Mouse (Mus musculus) CD4-positive naive resting alpha-beta T cell, adult 57 days (primary cell): ENCODE measurements around the gene Olfr689. TPM values are rescaled to one million over a fixed set of nuclear protein-coding genes. Genes with fewer than 3 reads are reported as not detected.

Experiments
- total RNA-seq: library from RNA; stranded (reverse); gene quantifications from one replicate; pipeline ENCODE4 v1.2.4, GENCODE M21; 2023

The Olfr689 gene
- total RNA-seq = not detected

DNA sequence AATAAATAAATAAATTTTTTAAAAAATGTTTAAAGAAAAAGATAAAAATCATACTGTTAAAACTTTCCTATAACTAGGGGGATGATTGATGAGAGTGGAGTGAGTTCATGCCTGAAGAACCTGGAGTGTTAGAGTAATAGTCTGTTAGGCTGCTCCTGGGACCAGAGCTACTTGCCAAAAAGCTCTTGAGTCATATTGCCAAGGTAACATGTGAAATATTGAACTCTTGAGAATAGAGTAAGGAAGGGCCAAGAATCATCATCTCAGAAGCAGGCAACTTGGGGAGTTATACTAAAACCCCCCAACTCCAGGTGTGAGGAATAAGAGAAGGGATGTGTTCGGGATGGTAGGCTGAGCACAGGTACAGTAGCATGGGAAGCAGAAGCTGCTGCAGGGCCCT is at the start of gene Olfr689:
Olfr689 (plus strand) TSS at position 301 of the 400 bp plus-strand sequence.

DNA sequence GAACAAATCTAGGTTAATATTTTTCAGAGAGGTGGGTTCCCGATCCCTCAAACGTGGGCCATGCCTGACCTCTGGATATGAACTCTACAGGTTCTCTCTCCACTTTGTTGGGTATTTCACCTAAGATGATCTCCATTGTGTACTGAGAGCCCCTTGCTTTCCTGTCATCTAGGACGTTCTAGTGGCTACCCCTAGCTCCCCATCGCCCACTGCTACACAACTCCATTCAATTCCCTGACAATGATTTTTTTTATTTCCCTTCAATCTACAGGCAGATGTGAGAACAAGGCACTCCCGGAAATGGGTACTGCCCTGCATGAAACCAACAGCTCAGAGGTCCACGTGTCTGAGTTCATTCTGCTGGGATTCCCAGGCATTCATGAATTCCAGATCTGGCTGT is 23.2 kb upstream of the Olfr689 start, which contains the start of gene Olfr688:
Olfr688 (plus strand) TSS at position 301 of the 400 bp plus-strand sequence.

DNA sequence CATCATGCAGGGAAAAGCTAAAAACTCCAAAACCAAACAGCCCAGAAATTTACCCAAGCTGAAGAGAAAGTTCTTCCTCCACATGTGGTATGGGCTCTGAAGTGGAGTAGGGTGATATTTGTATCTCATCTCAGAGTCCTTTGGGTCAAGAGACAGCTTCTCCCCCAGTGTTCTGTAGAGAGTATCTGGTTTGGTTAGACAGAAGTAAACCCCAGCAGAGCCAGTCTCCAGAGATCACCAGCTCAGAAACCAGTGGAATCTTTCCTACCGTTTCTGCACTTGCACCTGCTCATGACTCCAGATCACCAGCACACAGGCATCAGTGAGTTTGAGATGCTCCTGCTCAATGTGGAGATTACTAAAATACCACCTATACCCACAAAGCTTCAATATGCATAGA is 23.0 kb downstream of the Olfr689 start, which contains the start of gene Olfr690:
Olfr690 (minus strand) TSS at position 101 of the 400 bp plus-strand sequence.

DNA sequence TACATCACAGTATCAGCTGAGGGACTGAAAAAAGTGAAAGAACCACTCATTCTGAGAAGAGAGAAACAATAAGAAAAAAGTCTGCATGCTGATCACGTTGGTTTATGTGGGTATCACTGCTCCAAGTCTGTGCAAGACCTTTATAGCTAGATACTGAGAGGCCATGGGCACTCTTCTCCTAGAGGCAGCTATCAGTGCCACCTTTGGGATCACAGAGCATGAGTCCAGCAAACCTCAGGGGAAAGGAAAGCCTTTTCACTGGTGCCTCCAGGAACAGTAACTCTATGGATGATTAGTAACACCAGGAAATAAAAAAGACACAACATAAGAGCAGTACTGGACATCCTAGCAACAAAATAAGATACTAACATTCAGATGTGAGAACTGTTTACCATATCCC is 31.2 kb downstream of the Olfr689 start, which contains the start of gene Olfr691:
Olfr691 (minus strand) TSS at position 101 of the 400 bp plus-strand sequence.

DNA sequence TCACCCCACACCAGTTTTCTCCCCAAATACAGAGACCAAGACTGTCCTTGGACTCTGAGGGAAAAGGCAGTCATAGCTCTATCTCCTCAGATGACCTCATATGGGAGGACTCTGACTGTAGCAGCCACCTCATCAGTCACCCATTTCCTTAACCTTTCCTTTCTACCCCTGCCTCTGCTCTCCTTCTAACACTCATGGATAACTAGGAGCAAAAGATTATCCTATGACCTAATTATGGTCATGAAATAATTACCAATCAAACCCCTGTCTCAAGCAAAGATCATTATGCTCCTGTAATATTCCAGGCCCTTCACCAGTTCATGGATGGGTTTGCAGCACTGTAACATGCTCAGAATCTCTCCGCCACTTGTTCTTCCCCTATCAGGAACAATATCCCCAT is 57.0 kb downstream of the Olfr689 start, which contains the start of gene Olfr692:
Olfr692 (plus strand) TSS at position 301 of the 400 bp plus-strand sequence.

Other genes with a start within 250 kb of the Olfr689 start
- not detected for gene Olfr678, start 246.7 kb upstream of the Olfr689 start, total RNA-seq
- gene Olfr679, start 230.0 kb upstream of the Olfr689 start, total RNA-seq = not detected
- not detected for gene Olfr680-ps1, start 218.3 kb upstream of the Olfr689 start, total RNA-seq
- gene Olfr681, start 194.3 kb upstream of the Olfr689 start, total RNA-seq = not detected
- gene Olfr683, start 164.2 kb upstream of the Olfr689 start, total RNA-seq = not detected
- not detected for gene Olfr684, start 147.5 kb upstream of the Olfr689 start, total RNA-seq
- gene Olfr685, start 125.2 kb upstream of the Olfr689 start, total RNA-seq = not detected
- not detected for gene Olfr686, start 103.7 kb upstream of the Olfr689 start, total RNA-seq
- gene Olfr688, start 23.1 kb upstream of the Olfr689 start, total RNA-seq = not detected
- gene Olfr690, start 22.9 kb downstream of the Olfr689 start, total RNA-seq = not detected
- not detected for gene Olfr691, start 31.1 kb downstream of the Olfr689 start, total RNA-seq
- gene Olfr692, start 57.1 kb downstream of the Olfr689 start, total RNA-seq = not detected
- gene Gm5901, start 63.9 kb downstream of the Olfr689 start, total RNA-seq = not detected
- 39.0 TPM for gene Fam160a2, start 88.9 kb downstream of the Olfr689 start, total RNA-seq
- gene Cnga4, start 93.4 kb downstream of the Olfr689 start, total RNA-seq = not detected
- not detected for gene Cckbr, start 114.6 kb downstream of the Olfr689 start, total RNA-seq
- gene Cavin3, start 171.1 kb downstream of the Olfr689 start, total RNA-seq = 0.59 TPM
- gene Smpd1, start 243.2 kb downstream of the Olfr689 start, total RNA-seq = 19.9 TPM